Comparison of ENCODE assay signal across 8 mouse cellular contexts in the genomic region with DNA sequence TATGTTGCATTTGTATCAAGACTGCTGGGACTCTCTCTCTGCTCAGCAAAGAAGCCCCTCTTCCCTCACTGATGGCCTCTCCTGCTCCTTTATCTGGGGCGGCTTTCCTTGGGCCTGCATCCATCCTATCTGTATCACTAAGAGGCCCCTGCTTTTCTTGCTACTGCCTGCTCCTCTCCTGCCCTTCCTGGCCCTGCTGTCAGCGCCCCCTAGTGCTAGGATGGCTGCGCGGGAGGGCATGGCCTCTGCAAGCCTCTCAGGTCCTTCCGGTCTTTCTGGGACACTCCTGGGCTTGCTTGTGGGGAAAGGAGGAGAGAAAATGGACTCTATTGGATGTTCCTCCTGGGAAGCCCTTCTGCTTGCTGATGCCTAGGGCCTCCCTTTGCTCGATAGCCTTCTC. TPM values are rescaled to one million over a fixed set of nuclear protein-coding genes. Genes with fewer than 3 reads are reported as not detected.
DNase-seq lines count a peak whose midpoint lies in the region; ATAC-seq lines count a peak whose summit lies in the region.

No protein-coding gene starts in this region.

- intact Hi-C loops in heart, postnatal 36 days (cut with DNase I), result loop anchor here (2.0 to 5.0 kb wide), 5 partner anchors 62 to 356 kb away; no protein-coding TSS in a partner anchor

- H3K27ac ChIP-seq in liver, embryonic 15.5 days (replicated peaks), result no peak overlapping the region

- no peak overlapping the region for H3K4me3 ChIP-seq in liver, embryonic 15.5 days (replicated peaks)

- 6% methylated on average over 6 of the region's 6 CpGs for WGBS in liver, embryonic 15.5 days (ENCODE audit: insufficient replicate concordance)

- DNase-seq in left cerebral cortex, adult 11 months (ENCODE audit: low spot score), result peak; percentile 28
- no peak for DNase-seq in left cerebral cortex, adult 8-10 months (ENCODE audit: low spot score in 2 of 2)
- DNase-seq in adrenal gland, adult 2 months, result peak; percentile 88
- peak; percentile 85 for DNase-seq in embryo, embryonic 11 days
- DNase-seq in heart, postnatal 36 days, result peak; percentile 86 to 89
- peak; percentile 37 to 70 for DNase-seq in right cerebral cortex, adult 2 months (ENCODE audit: low spot score in 2 of 2)
- peak; percentile 95 for DNase-seq in urinary bladder, postnatal 14 days (ENCODE audit: low spot score)

- peak; percentile 38; the same call in 1 of the 2 replicates for ATAC-seq in liver, embryonic 15.5 days (ENCODE audit: insufficient read depth)

- H3K9ac ChIP-seq in liver, embryonic 15.5 days, result no peak overlapping the region

- peaks cover 98% of the 10 kb centered on the region for H3K27me3 ChIP-seq in liver, embryonic 15.5 days

- no peak overlapping the region; the same call in 1 of the 2 replicates for H3K4me2 ChIP-seq in liver, embryonic 15.5 days

- H3K36me3 ChIP-seq in liver, embryonic 15.5 days (replicated peaks), result no peaks in the 10 kb centered on the region

- no peaks in the 10 kb centered on the region for H3K9me3 ChIP-seq in liver, embryonic 15.5 days (replicated peaks)

- H3K4me1 ChIP-seq in liver, embryonic 15.5 days (replicated peaks), result peaks cover 35% of the 10 kb centered on the region

RNA-seq across cellular contexts. Expression of a gene that starts 9.2 kb away (rescaled TPM):
- 1 to 10 TPM; 1.8 to 2.3 (median 2.0) TPM for total RNA-seq in left cerebral cortex, adult 8-10 months (2022)
- total RNA-seq in adrenal gland, adult 2 months (2021), result 10 to 100 TPM; 16.8 to 29.0 TPM
- polyA plus RNA-seq in adrenal gland, adult 2 months (2012; rRNA removed), result 54.5 and 56.0 TPM in 2 replicates
- total RNA-seq in heart, postnatal 36 days (2021), result 1 to 10 TPM; 6.2 to 6.9 TPM
- polyA plus RNA-seq in liver, embryonic 15.5 days (2015; fragmentation: Nextera tagmentation; extraction: Ambion mirVana), result 0.45 and 0.56 TPM in 2 replicates

RNA-seq across cellular contexts. Expression of a gene that starts 27.0 kb away (rescaled TPM):
- not detected for total RNA-seq in left cerebral cortex, adult 8-10 months (2022)
- not detected for total RNA-seq in adrenal gland, adult 2 months (2021)
- polyA plus RNA-seq in adrenal gland, adult 2 months (2012; rRNA removed), result not detected in 2 replicates
- not detected for total RNA-seq in heart, postnatal 36 days (2021)
- polyA plus RNA-seq in liver, embryonic 15.5 days (2015; fragmentation: Nextera tagmentation; extraction: Ambion mirVana), result not detected in 2 replicates

Comparison
In these comparisons a context has a peak if more than half of its experiments do, and no peak if none do; other contexts are left out.
1. DNase-seq: peak in left cerebral cortex, adult 11 months (single experiment), adrenal gland, adult 2 months (single experiment), embryo, embryonic 11 days (single experiment), heart, postnatal 36 days (2 of 2), right cerebral cortex, adult 2 months (2 of 2) and urinary bladder, postnatal 14 days (single experiment); none in left cerebral cortex, adult 8-10 months (0 of 2).